Mouse (Mus musculus): Measurements from ENCODE around the gene Etfb. TPM values are rescaled to one million over a fixed set of nuclear protein-coding genes. Genes with fewer than 3 reads are reported as not detected.

The Etfb gene
- polyA plus RNA-seq, 1 experiment from 2014 or later = 265 TPM

DNA sequence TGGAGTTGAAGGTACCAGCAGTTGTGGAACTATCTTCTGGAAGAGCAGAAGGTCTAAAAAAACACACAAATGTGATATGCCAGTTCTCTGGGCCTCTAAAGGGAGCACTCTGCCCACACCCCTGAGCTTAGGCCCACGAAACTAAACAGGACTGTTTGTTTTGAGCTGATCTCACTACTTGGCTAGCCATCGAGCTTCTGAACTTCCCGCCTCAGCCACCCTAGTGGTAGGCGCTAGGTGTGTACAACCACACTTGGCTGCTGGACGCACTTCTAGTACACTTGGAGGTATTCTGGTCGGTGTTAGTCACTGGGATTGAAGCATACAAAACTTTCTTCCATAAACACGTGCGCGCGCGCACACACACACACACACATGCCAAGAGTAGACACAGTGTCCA lies 7.8 kb downstream of the Etfb start:
- no peaks in the 10 kb centered on the region for H3K27me3 ChIP-seq
- peaks cover 49% of the 10 kb centered on the region for H3K36me3 ChIP-seq
- no peaks in the 10 kb centered on the region for H3K4me1 ChIP-seq
- no peak overlapping the region for H3K4me2 ChIP-seq
- H3K9ac ChIP-seq = no peak overlapping the region
- WGBS = 97% methylated on average over 11 of the region's 11 CpGs
- ATAC-seq (ENCODE audit: insufficient number of reproducible peaks, insufficient read depth, low FRiP score, low TSS enrichment, low read depth) = no peak
- no peak overlapping the region for H3K27ac ChIP-seq
- H3K9me3 ChIP-seq = no peaks in the 10 kb centered on the region
- H3K4me3 ChIP-seq = no peak overlapping the region

DNA sequence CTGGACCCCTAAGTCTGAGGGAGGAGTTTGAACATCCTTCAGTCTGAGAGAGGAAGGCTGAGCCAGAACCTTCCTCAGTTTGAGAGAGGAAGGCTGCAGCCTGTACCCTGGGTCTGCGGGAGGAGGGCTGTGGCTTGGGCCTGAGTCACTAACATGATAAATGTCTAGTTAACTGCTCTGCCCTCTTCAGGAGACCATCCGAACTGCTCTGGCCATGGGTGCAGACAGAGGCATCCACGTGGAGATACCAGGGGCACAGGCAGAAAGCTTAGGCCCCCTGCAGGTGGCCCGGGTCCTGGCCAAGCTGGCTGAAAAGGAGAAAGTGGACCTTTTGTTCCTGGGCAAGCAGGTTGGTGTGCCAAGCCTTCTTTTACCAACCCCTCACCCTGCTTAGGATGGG lies 8.7 kb downstream of the Etfb start:
- Histone ChIP-seq H3K27me3 (no peaks in the 10 kb centered on the region), H3K4me3 (no peak overlapping the region), H3K4me2 (no peak overlapping the region), H3K4me1 (no peaks in the 10 kb centered on the region), H3K27ac (no peak overlapping the region), H3K9ac (no peak overlapping the region), H3K36me3 (peaks cover 57% of the 10 kb centered on the region), H3K9me3 (no peaks in the 10 kb centered on the region)
- no peak for ATAC-seq (ENCODE audit: insufficient number of reproducible peaks, insufficient read depth, low FRiP score, low TSS enrichment, low read depth)
- WGBS = 52% methylated on average over 4 of the region's 4 CpGs

DNA sequence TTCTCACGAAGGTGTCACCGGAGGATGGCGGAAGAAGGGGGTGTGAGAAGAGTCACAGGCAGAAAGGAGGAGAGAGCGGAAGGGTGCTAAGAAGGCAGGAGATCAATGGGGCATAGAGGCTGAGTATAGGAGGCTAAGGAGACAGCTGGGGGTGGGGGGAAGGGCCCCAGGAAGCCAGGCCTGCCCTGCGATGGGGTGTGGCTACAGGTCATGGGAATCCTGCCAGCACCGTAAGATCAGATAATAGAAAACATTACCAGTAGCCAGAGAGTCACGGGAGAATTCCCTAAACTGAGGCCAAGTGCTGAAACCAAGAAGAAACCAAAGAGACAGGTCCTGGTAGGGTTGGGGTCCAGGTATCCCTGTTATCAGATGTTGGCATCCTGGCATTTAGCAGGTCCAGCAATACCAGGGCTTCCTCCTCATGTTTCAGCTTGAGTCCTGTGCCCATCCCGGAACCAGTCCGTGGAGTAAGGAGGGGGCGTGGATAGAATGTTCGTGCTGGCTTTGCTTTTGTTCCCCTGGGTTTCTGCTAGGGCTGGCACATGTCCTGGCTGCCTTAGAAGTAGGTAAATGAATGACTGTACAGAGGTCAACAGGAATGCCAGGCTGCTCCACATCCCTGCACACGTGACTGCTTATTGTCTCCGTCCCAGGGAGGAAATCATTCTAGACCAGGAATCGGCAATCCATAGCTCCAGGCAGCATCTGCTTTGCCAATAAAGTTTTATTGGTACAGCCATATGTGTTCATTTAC lies 9.9 kb downstream of the Etfb start:
- Histone ChIP-seq H3K27me3 (no peaks in the 10 kb centered on the region), H3K4me3 (no peak overlapping the region), H3K4me1 (no peaks in the 10 kb centered on the region), H3K4me2 (no peak overlapping the region), H3K9me3 (no peaks in the 10 kb centered on the region), H3K36me3 (peaks cover 63% of the 10 kb centered on the region), H3K27ac (no peak overlapping the region), H3K9ac (no peak overlapping the region)
- WGBS = 83% methylated on average over 14 of the region's 14 CpGs
- ATAC-seq (ENCODE audit: insufficient number of reproducible peaks, insufficient read depth, low FRiP score, low TSS enrichment, low read depth) = no peak

- Histone ChIP-seq H3K4me1 (no peaks in the 10 kb centered on the region), H3K27ac (no peak overlapping the region), H3K9me3 (no peaks in the 10 kb centered on the region), H3K36me3 (peaks cover 63% of the 10 kb centered on the region), H3K27me3 (no peaks in the 10 kb centered on the region), H3K4me3 (no peak overlapping the region), H3K4me2 (no peak overlapping the region), H3K9ac (no peak overlapping the region)
- ATAC-seq (ENCODE audit: insufficient number of reproducible peaks, insufficient read depth, low FRiP score, low TSS enrichment, low read depth) = no peak
- 87% methylated on average over 6 of the region's 6 CpGs for WGBS
Observed at GRCm38 (mm10) chr7:43454371-43454770, 10.5 kb downstream of the Etfb start.

GRCm38 (mm10) chr7:43462851-43463250 lies 19.0 kb downstream of the Etfb start, which contains the start of gene Vsig10l:
Gene Vsig10l, plus strand, starts transcription at chr7:43463151.
- Histone ChIP-seq H3K36me3 (peaks cover 3% of the 10 kb centered on the region), H3K9me3 (no peaks in the 10 kb centered on the region), H3K9ac (no peak within 1 kb of the TSS), H3K27ac (no peak within 1 kb of the TSS), H3K4me1 (peaks cover 20% of the 10 kb centered on the region), H3K4me2 (no peak within 1 kb of the TSS), H3K27me3 (peaks cover 22% of the 10 kb centered on the region), H3K4me3 (no peak within 1 kb of the TSS)
- no peak for ATAC-seq (ENCODE audit: insufficient number of reproducible peaks, insufficient read depth, low FRiP score, low TSS enrichment, low read depth)
- 69% methylated on average over 4 of the region's 4 CpGs for WGBS

DNA sequence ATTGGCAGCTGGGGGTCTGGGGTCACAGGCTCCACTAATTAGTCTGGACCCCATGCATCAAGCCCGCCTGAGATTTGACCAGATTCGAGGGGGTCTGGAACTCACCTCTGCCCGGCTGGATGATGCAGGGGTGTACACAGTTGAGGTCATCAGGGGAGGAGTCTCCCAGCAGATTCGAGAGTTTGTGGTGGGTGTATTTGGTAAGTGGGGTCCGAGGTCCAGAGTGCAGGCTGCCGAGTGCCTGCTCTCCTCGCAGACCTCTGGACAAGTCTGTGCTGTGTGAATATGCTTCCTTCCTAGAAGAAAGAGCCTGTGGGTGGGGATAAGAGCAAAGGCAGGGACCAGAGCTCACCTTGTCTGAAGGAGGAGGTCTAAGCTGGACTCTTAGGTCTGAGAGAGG lies 20.1 kb downstream of the Etfb start:
- H3K4me2 ChIP-seq = no peak overlapping the region
- 78% methylated on average over 7 of the region's 7 CpGs for WGBS
- no peak overlapping the region for H3K9ac ChIP-seq
- H3K4me1 ChIP-seq = peaks cover 20% of the 10 kb centered on the region
- no peak for ATAC-seq (ENCODE audit: insufficient number of reproducible peaks, insufficient read depth, low FRiP score, low TSS enrichment, low read depth)
- no peak overlapping the region for H3K4me3 ChIP-seq
- H3K27ac ChIP-seq = no peak overlapping the region
- H3K27me3 ChIP-seq = peaks cover 24% of the 10 kb centered on the region
- no peaks in the 10 kb centered on the region for H3K9me3 ChIP-seq
- no peaks in the 10 kb centered on the region for H3K36me3 ChIP-seq

GRCm38 (mm10) chr7:43464864-43465343 lies 21.0 kb downstream of the Etfb start:
- Histone ChIP-seq H3K36me3 (no peaks in the 10 kb centered on the region), H3K4me1 (peaks cover 20% of the 10 kb centered on the region), H3K9ac (peak overlapping the region; percentile 65), H3K27me3 (peaks cover 24% of the 10 kb centered on the region), H3K9me3 (no peaks in the 10 kb centered on the region), H3K4me3 (peak overlapping the region; percentile 53), H3K4me2 (peak overlapping the region; percentile 91), H3K27ac (no peak overlapping the region)
- 8% methylated on average over 35 of the region's 35 CpGs for WGBS
- ATAC-seq (ENCODE audit: insufficient number of reproducible peaks, insufficient read depth, low FRiP score, low TSS enrichment, low read depth) = no peak; the same call in 1 of the 2 replicates

- H3K9me3 ChIP-seq = no peaks in the 10 kb centered on the region
- ATAC-seq (ENCODE audit: insufficient number of reproducible peaks, insufficient read depth, low FRiP score, low TSS enrichment, low read depth) = peak; percentile 70
- 2% methylated on average over 33 of the region's 33 CpGs for WGBS
- H3K4me3 ChIP-seq = peak overlapping the region; percentile 53
- H3K27me3 ChIP-seq = peaks cover 24% of the 10 kb centered on the region
- H3K36me3 ChIP-seq = no peaks in the 10 kb centered on the region
- peak overlapping the region; percentile 91 for H3K4me2 ChIP-seq
- peak overlapping the region; percentile 65 for H3K9ac ChIP-seq
- peaks cover 20% of the 10 kb centered on the region for H3K4me1 ChIP-seq
- 0 out of 2 replicates have a peak overlapping the region, but pooled peaks have one; percentile 16 for H3K27ac ChIP-seq
Observed at GRCm38 (mm10) chr7:43465344-43466098, 21.6 kb downstream of the Etfb start.

GRCm38 (mm10) chr7:43466099-43466694 lies 22.3 kb downstream of the Etfb start:
- 1% methylated on average over 33 of the region's 33 CpGs for WGBS
- H3K4me2 ChIP-seq = peak overlapping the region; percentile 91
- H3K4me3 ChIP-seq = peak overlapping the region; percentile 53
- peak; percentile 52 for ATAC-seq (ENCODE audit: insufficient number of reproducible peaks, insufficient read depth, low FRiP score, low TSS enrichment, low read depth)
- peak overlapping the region; percentile 63 for H3K9ac ChIP-seq
- H3K9me3 ChIP-seq = no peaks in the 10 kb centered on the region
- H3K36me3 ChIP-seq = no peaks in the 10 kb centered on the region
- peaks cover 20% of the 10 kb centered on the region for H3K4me1 ChIP-seq
- H3K27me3 ChIP-seq = peaks cover 24% of the 10 kb centered on the region
- H3K27ac ChIP-seq = 0 out of 2 replicates have a peak overlapping the region, but pooled peaks have one; percentile 16

DNA sequence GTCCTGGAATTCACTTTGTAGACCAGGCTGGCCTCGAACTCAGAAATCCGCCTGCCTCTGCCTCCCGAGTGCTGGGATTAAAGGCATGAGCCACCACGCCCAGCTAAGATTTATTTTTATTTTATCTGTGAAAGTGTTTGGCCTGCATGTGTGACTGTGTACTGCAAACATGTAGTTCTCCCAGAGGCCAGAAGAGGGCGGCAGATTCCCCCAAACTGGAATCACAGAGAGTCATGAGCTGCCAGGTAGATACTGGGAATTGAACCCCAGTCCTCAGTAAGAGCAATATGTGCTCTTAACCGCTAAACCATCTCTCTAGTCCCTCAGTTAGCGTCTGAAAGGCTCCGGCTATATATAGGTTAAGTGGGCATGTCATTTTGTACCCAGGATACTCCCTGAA lies 26.5 kb downstream of the Etfb start:
- H3K4me1 ChIP-seq = peaks cover 12% of the 10 kb centered on the region
- no peak overlapping the region for H3K27ac ChIP-seq
- 39% methylated on average over 8 of the region's 8 CpGs for WGBS
- H3K4me3 ChIP-seq = no peak overlapping the region
- H3K36me3 ChIP-seq = no peaks in the 10 kb centered on the region
- no peaks in the 10 kb centered on the region for H3K9me3 ChIP-seq
- no peak overlapping the region for H3K4me2 ChIP-seq
- no peak overlapping the region for H3K9ac ChIP-seq
- ATAC-seq (ENCODE audit: insufficient number of reproducible peaks, insufficient read depth, low FRiP score, low TSS enrichment, low read depth) = no peak
- H3K27me3 ChIP-seq = peaks cover 18% of the 10 kb centered on the region

DNA sequence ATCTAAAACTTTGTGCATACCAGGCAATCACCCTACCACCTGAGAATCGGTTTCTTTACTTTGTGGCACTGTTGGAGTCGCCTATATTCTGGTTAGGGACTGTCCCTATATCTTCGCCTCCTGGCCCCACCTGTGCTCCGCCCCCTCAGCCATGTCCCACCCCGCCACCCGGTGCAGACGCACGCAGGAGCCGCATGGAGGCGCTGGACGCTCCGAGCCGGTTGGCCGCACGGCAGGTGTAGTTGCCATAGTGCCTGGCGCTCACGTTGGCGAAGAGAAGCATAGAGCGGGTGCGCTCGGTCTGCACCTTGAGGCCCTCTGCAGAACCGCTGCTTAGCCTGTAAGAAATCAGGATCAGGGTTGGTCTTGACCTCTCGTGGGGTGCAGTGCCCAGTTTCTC lies 31.8 kb downstream of the Etfb start:
- peaks cover 5% of the 10 kb centered on the region; the same call in 1 of the 2 replicates for H3K4me1 ChIP-seq
- no peak overlapping the region for H3K27ac ChIP-seq
- no peak overlapping the region for H3K4me2 ChIP-seq
- no peaks in the 10 kb centered on the region for H3K9me3 ChIP-seq
- H3K27me3 ChIP-seq = peaks cover 49% of the 10 kb centered on the region
- ATAC-seq (ENCODE audit: insufficient number of reproducible peaks, insufficient read depth, low FRiP score, low TSS enrichment, low read depth) = no peak
- no peak overlapping the region for H3K4me3 ChIP-seq
- H3K36me3 ChIP-seq = 0 out of 2 replicates have a peak, but pooled peaks cover 5% of the 10 kb centered on the region
- 12% methylated on average over 23 of the region's 23 CpGs for WGBS
- H3K9ac ChIP-seq = no peak overlapping the region

Data from embryonic facial prominence, embryonic 13.5 days (tissue).